Comparison of ENCODE assay signal across 24 mouse cellular contexts in the genomic region with DNA sequence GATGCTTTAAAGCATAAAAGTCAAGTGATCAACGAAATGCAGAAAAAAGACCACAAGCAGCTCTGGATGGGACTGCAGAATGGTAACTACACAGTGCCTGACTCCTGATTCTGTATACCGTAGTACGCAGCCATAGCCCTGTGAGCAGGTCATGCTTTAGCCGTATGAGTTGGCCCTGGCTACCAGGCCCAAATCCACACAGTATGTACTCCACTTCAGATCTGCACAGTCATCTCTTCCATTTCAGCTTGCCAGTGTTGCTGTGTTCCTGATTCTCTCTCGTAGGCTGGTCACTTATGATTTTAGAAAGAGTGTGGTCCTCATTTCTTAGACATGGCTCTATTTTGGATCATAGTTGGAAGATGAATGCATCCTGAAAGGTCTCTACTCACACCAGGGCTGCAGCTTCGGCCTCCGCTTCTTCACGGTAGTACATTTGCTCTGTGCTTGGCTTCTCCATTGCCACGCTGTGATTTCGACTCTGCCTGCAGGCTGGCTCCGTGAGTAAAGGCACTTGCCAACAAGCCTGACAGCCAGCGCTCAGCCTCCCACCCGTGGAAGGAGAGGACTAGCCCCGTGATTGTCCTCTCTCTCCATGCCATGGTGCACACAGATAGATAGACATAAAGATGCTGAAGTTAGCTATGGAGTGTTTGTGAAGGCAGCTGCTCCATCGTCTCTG. TPM values are rescaled to one million over a fixed set of nuclear protein-coding genes. Genes with fewer than 3 reads are reported as not detected.
DNase-seq lines count a peak whose midpoint lies in the region; TF ChIP-seq lines count a peak whose summit lies in the region.
"Had no signal": no experiment of that assay in that cellular context is flagged by ENCODE, and none has a peak within 500 bp of the region (broad histone marks: within the 10 kb centered on the region; RNA-seq: fewer than 3 reads in every experiment).

No protein-coding gene starts in this region.

- DNase-seq in cerebellum, postnatal 14 days: peak; percentile 73 to 76
- DNase-seq in cerebellum, adult 11-12 months: no peak
- peak in 1 of 2 experiments; percentile 29 for DNase-seq in layer of hippocampus, adult 2 months (ENCODE audit: low spot score in 2 of 2)
- no peak for DNase-seq in layer of hippocampus, adult 9-10 months (ENCODE audit: low spot score)
- DNase-seq in left cerebral cortex, postnatal 25 days (ENCODE audit: low spot score in 2 of 2): peak; percentile 24 to 47
- no peak for DNase-seq in left cerebral cortex, adult 9 months (ENCODE audit: low spot score in 2 of 2)
- DNase-seq in urinary bladder, postnatal 25 days (ENCODE audit: low spot score): no peak
- DNase-seq: adrenal gland, postnatal 14 days; gastrocnemius, postnatal 10 days; kidney, adult 18-20 months; kidney, postnatal 25 days; liver, embryonic 13.5 days; lung, adult 18-20 months; lung, postnatal 4 days; right cerebral cortex, postnatal 14 days had no signal

- peak overlapping the region; percentile 46; the same call in 1 of the 2 replicates for H3K27ac ChIP-seq in layer of hippocampus, adult 2 months
- H3K27ac ChIP-seq: heart, embryonic 10.5 days; heart, embryonic 15.5 days; kidney, embryonic 15.5 days; limb, embryonic 10.5 days; limb, embryonic 15.5 days; liver, embryonic 13.5 days; midbrain, embryonic 12.5 days; neural tube, embryonic 13.5 days had no signal

- no peak overlapping the region for H3K4me3 ChIP-seq in layer of hippocampus, adult 2 months
- H3K4me3 ChIP-seq: erythroblast, embryonic 14.5 days; heart, embryonic 10.5 days; heart, embryonic 15.5 days; kidney, embryonic 15.5 days; limb, embryonic 10.5 days; limb, embryonic 15.5 days; liver, embryonic 13.5 days; megakaryocyte, embryonic 14.5 days; midbrain, embryonic 12.5 days; neural tube, embryonic 13.5 days had no signal

- intact Hi-C loops in left cerebral cortex, postnatal 25 days (cut with DNase I): no loop called here

- no peak for TF ChIP-seq CTCF in layer of hippocampus, adult 2 months (conservative IDR thresholded peaks at IDR 0.05)

RNA-seq across cellular contexts. Expression of a gene that starts 35.6 kb away (rescaled TPM):
- total RNA-seq in layer of hippocampus, adult 2 months (2021): 10 to 100 TPM; 20.0 to 21.8 TPM
- total RNA-seq in left cerebral cortex, postnatal 25 days (2021): 10 to 100 TPM; 23.1 to 23.5 TPM

Comparison
In these comparisons a context has a peak if more than half of its experiments do, and no peak if none do; other contexts are left out.
1. DNase-seq: peak in cerebellum, postnatal 14 days (2 of 2) and left cerebral cortex, postnatal 25 days (2 of 2); none in cerebellum, adult 11-12 months (single experiment), layer of hippocampus, adult 9-10 months (single experiment), left cerebral cortex, adult 9 months (0 of 2) and urinary bladder, postnatal 25 days (single experiment).